Mouse (Mus musculus) cortical plate, adult 2 months (tissue): ENCODE measurements around the gene Cachd1.

Source experiments
- CTCF ChIP-seq: fragments of 200-500 bp; IDR thresholded peaks from 2 replicates; pipeline ENCODE4 v1.5.1; 2011; ENCODE audit warnings: mild to moderate bottlenecking, control low read depth, low read length; ENCODE audit not compliant: insufficient read depth; ENCODE audit errors: extremely low read depth
- POLR2A ChIP-seq: fragments of 200-500 bp; IDR thresholded peaks from 2 replicates; pipeline ENCODE4 v1.6.1; 2011; ENCODE audit warnings: mild to moderate bottlenecking, low read length, control low read depth; ENCODE audit not compliant: insufficient read depth; ENCODE audit errors: extremely low read depth

DNA sequence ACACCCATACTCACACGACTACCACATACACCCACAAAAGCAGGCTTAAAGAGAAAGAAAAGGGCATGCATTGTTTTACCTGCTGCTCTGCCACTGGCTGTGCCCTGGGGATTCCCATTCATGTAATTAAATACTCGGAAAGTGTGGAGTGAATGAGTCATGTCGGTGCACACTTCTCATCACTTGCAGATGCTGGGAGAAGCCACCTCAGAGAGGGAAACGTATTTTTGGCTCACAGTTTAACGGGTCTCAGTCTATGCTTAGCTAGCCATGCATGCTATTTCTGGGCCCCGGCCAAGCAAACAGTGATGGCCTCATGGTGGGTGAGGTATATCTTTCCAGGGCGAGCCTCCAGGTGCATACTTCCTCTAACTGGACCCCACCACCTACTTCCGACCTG is 222.4 kb downstream of the Cachd1 start:
- TF ChIP-seq CTCF: no peak
- TF ChIP-seq POLR2A: no peak
